Mouse (Mus musculus) forebrain, embryonic 13.5 days (tissue): Measurements from ENCODE around the gene Satb2. TPM values are rescaled to one million over a fixed set of nuclear protein-coding genes. Genes with fewer than 3 reads are reported as not detected.

Source experiments
- ATAC-seq: fragments of 200-750 bp; cut with Nextera tagmentation; 2 replicates; pipeline ENCODE4 v1.8.0; 2017
- H3K27ac ChIP-seq: fragments of 300-500 bp; sonication (generic); 2 replicates; pipeline ENCODE4 v1.5.1; 2015; ENCODE audit warnings: inconsistent platforms, mild to moderate bottlenecking, moderate library complexity
- H3K27me3 ChIP-seq: fragments of 300-500 bp; sonication (generic); 2 replicates; pipeline ENCODE4 v1.6.1; 2015; ENCODE audit warnings: mild to moderate bottlenecking, inconsistent platforms
- H3K36me3 ChIP-seq: fragments of 300-500 bp; sonication (generic); 2 replicates; pipeline ENCODE4 v1.6.1; 2015; ENCODE audit warnings: mild to moderate bottlenecking, inconsistent platforms; ENCODE audit not compliant: poor library complexity, severe bottlenecking
- H3K4me1 ChIP-seq: fragments of 300-500 bp; sonication (generic); 2 replicates; pipeline ENCODE4 v1.6.1; 2015; ENCODE audit warnings: inconsistent platforms
- H3K4me2 ChIP-seq: fragments of 300-500 bp; sonication (generic); 2 replicates; pipeline ENCODE4 v1.6.1; 2015; ENCODE audit warnings: inconsistent platforms, mild to moderate bottlenecking, moderate library complexity
- H3K4me3 ChIP-seq: fragments of 300-500 bp; sonication (generic); 2 replicates; pipeline ENCODE4 v1.5.1; 2015; ENCODE audit warnings: mild to moderate bottlenecking, inconsistent platforms
- H3K9ac ChIP-seq: fragments of 300-500 bp; sonication (generic); 2 replicates; pipeline ENCODE4 v1.6.1; 2015; ENCODE audit warnings: mild to moderate bottlenecking, inconsistent platforms
- H3K9me3 ChIP-seq: fragments of 300-500 bp; sonication (generic); replicated peaks from 2 replicates; pipeline ENCODE4 v1.6.1; 2016; ENCODE audit warnings: inconsistent platforms
- WGBS: fragments of 180-500 bp; shearing (Covaris S2); methylation state at CpG from one replicate; pipeline ENCODE4 v1.1.7; 2015; 5-methylcytosine and 5-hydroxymethylcytosine counted together
- polyA plus RNA-seq: library from polyadenylated mRNA; unstranded; fragments of >200 nt; fragmentation: Nextera tagmentation; extraction: Ambion mirVana; gene quantifications from 2 replicates; pipeline ENCODE4 v1.2.1, GENCODE M21; 2015

Satb2 gene
- polyA plus RNA-seq, 1 experiment from 2014 or later = 10.2 TPM

DNA sequence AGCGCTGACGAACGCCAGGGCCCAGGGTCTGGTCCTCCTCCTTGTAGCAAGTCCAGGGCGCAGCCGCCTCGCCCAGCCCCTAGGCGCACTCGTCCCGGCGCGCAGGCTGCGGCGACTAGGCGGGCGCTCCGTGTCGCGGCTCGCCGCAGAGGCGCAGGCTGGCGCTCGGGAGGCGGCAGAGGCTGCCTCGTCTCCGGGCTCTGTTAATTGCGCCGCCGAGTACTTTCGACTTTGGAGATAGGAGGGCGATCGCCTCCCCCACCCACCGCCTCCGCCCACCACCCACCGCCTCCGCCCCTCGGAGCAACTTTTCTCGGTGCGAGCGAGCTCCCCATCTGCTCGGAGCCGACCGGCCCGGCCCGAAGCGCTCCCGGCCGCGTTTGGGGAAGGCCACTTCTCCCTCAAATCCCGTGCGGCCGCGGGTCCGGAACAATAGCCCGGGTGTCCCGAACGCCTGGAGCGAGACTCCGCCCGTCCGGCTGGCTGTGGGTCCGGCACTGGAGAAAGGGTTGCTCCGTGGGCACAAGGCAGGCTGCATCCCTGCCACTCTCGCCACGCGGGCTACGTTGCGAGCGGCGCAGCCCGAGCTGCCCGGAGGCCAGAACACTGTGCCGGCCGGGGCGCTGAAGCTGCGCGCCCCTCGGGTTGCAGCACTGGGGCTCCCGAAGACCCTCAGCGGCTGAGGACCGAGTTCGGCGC, 6.0 kb downstream of the Satb2 start:
- Histone ChIP-seq H3K4me3 (peak overlapping the region; percentile 81), H3K4me2 (peak overlapping the region; percentile 93), H3K27me3 (peaks cover 58% of the 10 kb centered on the region), H3K27ac (peak overlapping the region; percentile 92), H3K36me3 (no peaks in the 10 kb centered on the region), H3K9me3 (no peaks in the 10 kb centered on the region), H3K4me1 (peaks cover 39% of the 10 kb centered on the region), H3K9ac (peak overlapping the region; percentile 86)
- under 1% methylated on average over 82 of the region's 83 CpGs for WGBS
- ATAC-seq = peak; percentile 79

DNA sequence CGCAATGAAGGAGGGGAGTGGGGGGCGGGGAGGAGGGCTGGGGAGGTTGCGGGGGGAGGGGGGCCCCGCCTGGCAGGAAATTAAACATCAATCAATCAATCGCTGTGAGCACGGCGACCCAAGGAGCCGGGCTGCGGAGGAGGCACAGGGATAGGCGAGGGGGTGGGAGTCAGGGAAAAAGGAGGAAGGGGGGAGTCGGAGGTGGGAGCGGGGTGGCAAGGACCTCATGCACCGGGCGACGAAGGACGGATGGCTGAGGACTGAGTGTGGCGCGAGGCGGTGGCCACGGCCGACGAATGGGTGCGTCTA, 6.6 kb downstream of the Satb2 start:
- Histone ChIP-seq H3K27ac (peak overlapping the region; percentile 92), H3K4me3 (peak overlapping the region; percentile 81), H3K36me3 (no peaks in the 10 kb centered on the region), H3K4me2 (peak overlapping the region; percentile 93), H3K27me3 (peaks cover 53% of the 10 kb centered on the region), H3K9me3 (no peaks in the 10 kb centered on the region), H3K4me1 (peaks cover 34% of the 10 kb centered on the region), H3K9ac (peak overlapping the region; percentile 86)
- WGBS = under 1% methylated on average over 22 of the region's 23 CpGs
- no peak; the same call in 1 of the 2 replicates for ATAC-seq

- peak overlapping the region; percentile 63 for H3K27ac ChIP-seq
- H3K36me3 ChIP-seq = no peaks in the 10 kb centered on the region
- WGBS = 0% methylated on average over 29 of the region's 29 CpGs
- peak; percentile 7 for ATAC-seq
- H3K27me3 ChIP-seq = peaks cover 48% of the 10 kb centered on the region
- no peaks in the 10 kb centered on the region for H3K9me3 ChIP-seq
- peaks cover 30% of the 10 kb centered on the region for H3K4me1 ChIP-seq
- peak overlapping the region; percentile 93 for H3K4me2 ChIP-seq
- peak overlapping the region; percentile 86 for H3K9ac ChIP-seq
- H3K4me3 ChIP-seq = peak overlapping the region; percentile 81
Measured at GRCm38 (mm10) chr1:56971441-56971861, 7.0 kb downstream of the Satb2 start.

DNA sequence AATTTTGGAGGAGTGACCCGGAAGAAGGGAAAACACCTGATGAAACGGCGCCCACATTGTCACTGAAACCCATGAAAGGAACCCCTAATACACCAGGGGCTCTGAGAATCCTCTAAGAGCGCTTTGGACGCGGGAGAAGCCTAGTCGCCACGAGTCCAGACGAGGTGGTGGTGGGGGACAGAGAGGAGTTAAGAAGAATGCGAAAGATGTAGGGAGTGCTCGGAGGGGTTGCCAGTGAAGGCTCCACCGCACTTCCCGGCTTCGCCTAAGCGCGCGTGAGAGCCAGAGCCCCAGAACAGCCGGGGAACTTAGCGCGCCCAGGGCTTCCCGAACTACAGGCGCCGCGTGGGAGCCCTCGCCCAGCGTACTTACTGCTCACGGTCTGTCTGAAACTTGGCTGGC, 7.7 kb downstream of the Satb2 start:
- peaks cover 29% of the 10 kb centered on the region for H3K4me1 ChIP-seq
- H3K9me3 ChIP-seq = no peaks in the 10 kb centered on the region
- H3K9ac ChIP-seq = peak overlapping the region; percentile 86
- under 1% methylated on average over 27 of the region's 27 CpGs for WGBS
- H3K27me3 ChIP-seq = peaks cover 41% of the 10 kb centered on the region
- ATAC-seq = no peak
- peak overlapping the region; percentile 93 for H3K4me2 ChIP-seq
- peak overlapping the region; percentile 81 for H3K4me3 ChIP-seq
- H3K36me3 ChIP-seq = no peaks in the 10 kb centered on the region
- peak overlapping the region; percentile 20; the same call in 1 of the 2 replicates for H3K27ac ChIP-seq

GRCm38 (mm10) chr1:56969364-56970360, 8.8 kb downstream of the Satb2 start:
- Histone ChIP-seq H3K4me3 (peak overlapping the region; percentile 81), H3K27ac (peak overlapping the region; percentile 41; the same call in 1 of the 2 replicates), H3K9me3 (no peaks in the 10 kb centered on the region), H3K27me3 (peaks cover 35% of the 10 kb centered on the region), H3K36me3 (no peaks in the 10 kb centered on the region), H3K9ac (peak overlapping the region; percentile 86), H3K4me2 (peak overlapping the region; percentile 93), H3K4me1 (peaks cover 29% of the 10 kb centered on the region)
- no peak for ATAC-seq
- 2% methylated on average over 47 of the region's 47 CpGs for WGBS

GRCm38 (mm10) chr1:56965879-56966579, 12.4 kb downstream of the Satb2 start:
- Histone ChIP-seq H3K27me3 (peaks cover 31% of the 10 kb centered on the region), H3K27ac (no peak overlapping the region), H3K9me3 (no peaks in the 10 kb centered on the region), H3K36me3 (no peaks in the 10 kb centered on the region), H3K4me1 (peaks cover 24% of the 10 kb centered on the region), H3K4me2 (peak overlapping the region; percentile 23), H3K4me3 (no peak overlapping the region), H3K9ac (no peak overlapping the region)
- no peak for ATAC-seq
- WGBS = 59% methylated on average over 3 of the region's 3 CpGs

DNA sequence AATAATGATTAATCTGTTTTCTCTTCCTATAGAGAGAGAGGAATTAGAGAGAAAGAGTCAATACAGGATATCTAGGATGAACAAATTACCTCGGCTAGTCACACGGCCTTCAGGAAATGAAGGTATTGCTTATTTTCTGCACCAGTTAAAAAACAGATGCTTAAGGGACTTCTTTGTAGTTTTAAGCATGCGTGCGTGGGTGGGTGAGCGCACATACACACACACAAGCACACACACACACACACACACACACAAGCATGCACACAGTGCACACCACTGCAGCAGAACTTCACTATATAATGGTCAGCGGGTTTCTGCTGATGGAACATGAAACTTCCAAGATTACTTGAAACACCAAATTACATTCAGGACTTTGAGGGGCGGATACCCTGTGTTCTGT, 14.0 kb downstream of the Satb2 start:
- no peaks in the 10 kb centered on the region for H3K36me3 ChIP-seq
- no peak overlapping the region for H3K9ac ChIP-seq
- peaks cover 15% of the 10 kb centered on the region for H3K27me3 ChIP-seq
- peaks cover 9% of the 10 kb centered on the region for H3K4me1 ChIP-seq
- no peak overlapping the region for H3K4me2 ChIP-seq
- H3K27ac ChIP-seq = no peak overlapping the region
- H3K9me3 ChIP-seq = no peaks in the 10 kb centered on the region
- 86% methylated on average over 7 of the region's 7 CpGs for WGBS
- H3K4me3 ChIP-seq = no peak overlapping the region
- no peak for ATAC-seq

GRCm38 (mm10) chr1:56963291-56963690, 15.2 kb downstream of the Satb2 start:
- Histone ChIP-seq H3K4me2 (no peak overlapping the region), H3K27ac (no peak overlapping the region), H3K27me3 (peaks cover 5% of the 10 kb centered on the region; the same call in 1 of the 2 replicates), H3K9ac (no peak overlapping the region), H3K36me3 (no peaks in the 10 kb centered on the region), H3K4me3 (no peak overlapping the region), H3K4me1 (peaks cover 3% of the 10 kb centered on the region), H3K9me3 (no peaks in the 10 kb centered on the region)
- ATAC-seq = no peak
- 76% methylated on average over 4 of the region's 4 CpGs for WGBS

DNA sequence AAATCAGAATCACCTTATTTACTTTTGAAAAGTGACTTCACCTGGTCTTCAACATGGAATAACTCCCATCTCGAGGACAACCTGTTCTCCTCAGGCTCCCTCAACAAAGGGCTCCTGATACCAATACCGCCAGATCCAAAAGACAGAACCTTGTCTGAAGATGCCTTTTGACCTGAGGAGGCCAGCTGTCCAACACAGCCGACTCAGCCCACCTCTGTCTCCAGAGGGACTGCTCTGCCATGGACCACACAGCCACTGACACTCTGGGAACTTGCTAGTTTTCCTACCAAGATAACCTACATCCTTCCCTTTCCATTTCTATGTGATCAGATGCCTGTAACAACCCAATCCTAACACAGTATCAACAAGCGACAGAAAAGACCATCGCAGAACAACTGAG, 19.5 kb downstream of the Satb2 start:
- H3K4me1 ChIP-seq = no peaks in the 10 kb centered on the region
- H3K9ac ChIP-seq = no peak overlapping the region
- no peak for ATAC-seq
- no peak overlapping the region for H3K4me3 ChIP-seq
- H3K27me3 ChIP-seq = no peaks in the 10 kb centered on the region
- H3K9me3 ChIP-seq = no peaks in the 10 kb centered on the region
- no peaks in the 10 kb centered on the region for H3K36me3 ChIP-seq
- 92% methylated on average over 5 of the region's 5 CpGs for WGBS
- H3K27ac ChIP-seq = no peak overlapping the region
- H3K4me2 ChIP-seq = no peak overlapping the region

- Histone ChIP-seq H3K27ac (no peak overlapping the region), H3K4me3 (no peak overlapping the region), H3K36me3 (no peaks in the 10 kb centered on the region), H3K9me3 (no peaks in the 10 kb centered on the region), H3K4me2 (no peak overlapping the region), H3K9ac (no peak overlapping the region), H3K4me1 (no peaks in the 10 kb centered on the region), H3K27me3 (no peaks in the 10 kb centered on the region)
- no peak for ATAC-seq
- 93% methylated on average over 7 of the region's 7 CpGs for WGBS
Measured at GRCm38 (mm10) chr1:56957942-56958341, 20.5 kb downstream of the Satb2 start.

- H3K9me3 ChIP-seq = no peaks in the 10 kb centered on the region
- ATAC-seq = no peak
- no peak overlapping the region for H3K4me3 ChIP-seq
- no peaks in the 10 kb centered on the region for H3K36me3 ChIP-seq
- no peak overlapping the region for H3K9ac ChIP-seq
- H3K4me2 ChIP-seq = no peak overlapping the region
- H3K4me1 ChIP-seq = 0 out of 2 replicates have a peak, but pooled peaks cover 1% of the 10 kb centered on the region
- no peak overlapping the region for H3K27ac ChIP-seq
- WGBS = 96% methylated on average over 2 of the region's 2 CpGs
- H3K27me3 ChIP-seq = no peaks in the 10 kb centered on the region
Measured at GRCm38 (mm10) chr1:56956811-56957210, 21.6 kb downstream of the Satb2 start.

DNA sequence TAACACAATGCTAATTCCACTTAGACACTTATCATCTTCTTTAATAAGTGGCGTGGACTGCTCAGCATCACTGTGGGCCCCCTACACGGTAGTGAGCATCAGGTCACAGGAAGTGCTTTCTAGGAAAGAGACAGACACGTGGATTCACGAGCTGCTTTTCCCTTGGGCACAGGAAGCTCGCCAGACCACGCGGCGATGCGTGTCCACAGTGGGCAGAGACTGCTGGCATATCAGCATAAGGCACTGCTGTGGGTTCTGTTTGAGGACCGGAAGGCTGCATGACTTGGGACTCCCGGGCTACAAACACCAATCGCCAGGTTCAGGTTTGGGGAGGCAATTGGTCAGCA, 22.7 kb downstream of the Satb2 start:
- 77% methylated on average over 12 of the region's 12 CpGs for WGBS
- no peak for ATAC-seq
- no peaks in the 10 kb centered on the region for H3K36me3 ChIP-seq
- no peaks in the 10 kb centered on the region for H3K9me3 ChIP-seq
- H3K4me2 ChIP-seq = no peak overlapping the region
- no peaks in the 10 kb centered on the region for H3K27me3 ChIP-seq
- no peak overlapping the region for H3K27ac ChIP-seq
- H3K4me1 ChIP-seq = 0 out of 2 replicates have a peak, but pooled peaks cover 4% of the 10 kb centered on the region
- H3K9ac ChIP-seq = no peak overlapping the region
- no peak overlapping the region for H3K4me3 ChIP-seq
